Mouse (Mus musculus): ENCODE measurements at regions not wholly inside any gene's neighbourhood (a gene's known extent, or its start where the extent isn't known, plus 50 kb on each side); places are given as distances from the start of the nearest gene placed in this dataset.

DNA sequence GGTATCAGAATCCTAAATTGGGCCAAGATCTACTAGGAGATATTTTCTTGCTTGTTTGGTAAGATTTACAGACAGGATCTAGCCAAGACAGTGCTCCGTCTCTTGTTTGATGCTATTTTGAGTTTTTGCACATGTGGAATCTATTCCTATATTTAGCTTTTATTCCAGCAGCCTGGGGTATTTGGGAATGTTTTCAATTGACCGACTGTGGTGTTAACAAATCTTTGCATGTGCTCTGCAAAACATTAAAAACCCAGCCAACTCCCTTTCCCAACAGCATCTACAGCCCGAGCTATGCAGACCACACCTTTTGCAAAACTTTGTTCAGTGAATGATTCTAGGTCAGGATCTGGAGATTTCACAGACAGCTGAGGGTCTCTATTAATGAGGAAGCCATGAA, 317.7 kb upstream of the Gm10131 start:
- WGBS (ENCODE audit: insufficient replicate concordance) = 63% methylated on average over 3 of the region's 3 CpGs
- no peaks in the 10 kb centered on the region for H3K36me3 ChIP-seq (ENCODE audit: control insufficient read depth, insufficient read depth, low read length)
- no peak overlapping the region for H3K9ac ChIP-seq (ENCODE audit: low read depth, low read length)
- H3K9me3 ChIP-seq (replicated peaks; ENCODE audit: control insufficient read depth, low read length) = no peaks in the 10 kb centered on the region
- ATAC-seq (replicated peaks; ENCODE audit: insufficient number of reproducible peaks, low FRiP score, low TSS enrichment) = no peak
- no peaks in the 10 kb centered on the region for H3K27me3 ChIP-seq (ENCODE audit: control insufficient read depth, insufficient read depth, low read length)
- H3K4me1 ChIP-seq (ENCODE audit: control insufficient read depth, insufficient read depth, low read length) = no peaks in the 10 kb centered on the region
- no peak overlapping the region for H3K4me3 ChIP-seq (ENCODE audit: low read depth, low read length)
- H3K4me2 ChIP-seq = no peak overlapping the region
- no peak overlapping the region for H3K27ac ChIP-seq (ENCODE audit: low read depth, low read length)

DNA sequence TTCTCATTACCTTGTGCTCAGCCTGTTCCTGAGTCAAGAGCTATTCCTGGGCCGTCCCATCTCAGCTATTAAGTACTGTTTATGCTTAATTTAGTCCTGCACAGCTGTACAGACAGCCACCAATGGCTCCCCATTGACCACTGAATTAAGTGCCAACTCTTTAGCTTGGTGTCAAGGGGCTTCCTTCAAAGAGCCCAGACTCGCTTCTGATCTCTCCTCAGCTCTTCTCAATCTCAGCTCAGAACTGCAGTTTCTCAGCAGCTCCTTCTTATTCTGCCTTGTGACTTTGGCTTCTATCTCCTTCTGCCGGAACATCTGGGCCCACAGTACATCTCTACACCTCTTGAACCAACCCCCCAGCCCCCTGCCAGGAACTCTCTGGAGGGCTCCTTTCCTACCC, 290.0 kb upstream of the Gm10131 start:
- H3K27me3 ChIP-seq (ENCODE audit: control insufficient read depth, insufficient read depth, low read length) = no peaks in the 10 kb centered on the region
- no peaks in the 10 kb centered on the region for H3K36me3 ChIP-seq (ENCODE audit: control insufficient read depth, insufficient read depth, low read length)
- no peak overlapping the region for H3K27ac ChIP-seq (ENCODE audit: low read depth, low read length)
- no peak overlapping the region for H3K4me3 ChIP-seq (ENCODE audit: low read depth, low read length)
- no peaks in the 10 kb centered on the region for H3K9me3 ChIP-seq (replicated peaks; ENCODE audit: control insufficient read depth, low read length)
- no peak overlapping the region for H3K4me2 ChIP-seq
- no peak for ATAC-seq (replicated peaks; ENCODE audit: insufficient number of reproducible peaks, low FRiP score, low TSS enrichment)
- 75% methylated on average over 3 of the region's 3 CpGs for WGBS (ENCODE audit: insufficient replicate concordance)
- H3K4me1 ChIP-seq (ENCODE audit: control insufficient read depth, insufficient read depth, low read length) = 0 out of 2 replicates have a peak, but pooled peaks cover 4% of the 10 kb centered on the region
- no peak overlapping the region for H3K9ac ChIP-seq (ENCODE audit: low read depth, low read length)

DNA sequence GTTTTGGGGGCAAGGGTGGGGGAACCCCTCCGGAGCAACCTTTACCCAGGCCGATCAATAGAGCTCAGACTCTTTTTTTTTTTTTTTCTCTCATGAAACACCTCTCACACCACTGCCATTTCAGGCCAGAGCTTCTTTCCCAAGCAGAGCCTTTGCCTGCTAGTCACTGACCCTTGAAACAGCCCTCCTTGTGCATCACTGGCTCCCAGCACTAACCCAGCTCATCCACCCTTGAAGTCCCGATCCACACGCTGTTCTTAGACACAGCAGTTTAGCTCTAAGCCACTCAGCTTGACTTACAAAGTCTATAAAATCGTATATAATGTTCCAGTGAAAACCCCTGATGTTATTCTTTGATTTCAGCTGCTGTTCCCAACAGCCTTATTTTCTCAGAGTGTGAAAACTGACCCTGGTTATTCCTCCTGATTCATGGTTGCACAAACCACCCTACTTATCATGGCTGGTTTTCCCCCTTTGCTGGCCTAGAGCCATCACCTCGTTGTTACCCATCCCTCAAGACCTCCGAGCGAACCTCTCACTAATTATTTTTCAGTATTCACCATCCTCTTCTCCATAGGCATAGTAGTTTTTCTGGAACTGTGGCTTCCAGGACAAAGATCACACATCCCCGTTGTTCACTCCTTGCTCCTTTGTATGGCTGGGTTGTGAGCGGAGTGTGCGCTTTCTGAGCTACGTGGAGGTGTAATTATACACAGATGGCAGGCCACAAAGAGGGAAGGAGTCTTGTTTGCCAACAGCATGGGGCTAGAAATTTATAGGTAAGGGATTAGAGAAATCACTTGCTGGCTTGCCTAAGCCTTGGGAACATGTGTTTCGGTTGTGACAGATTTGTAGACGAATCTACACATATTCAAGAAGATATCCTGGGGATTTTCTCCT, 287.6 kb upstream of the Gm10131 start:
- Histone ChIP-seq H3K9ac (ENCODE audit: low read depth, low read length) (no peak overlapping the region), H3K4me3 (ENCODE audit: low read depth, low read length) (no peak overlapping the region), H3K9me3 (replicated peaks; ENCODE audit: control insufficient read depth, low read length) (no peaks in the 10 kb centered on the region), H3K4me1 (ENCODE audit: control insufficient read depth, insufficient read depth, low read length) (0 out of 2 replicates have a peak, but pooled peaks cover 4% of the 10 kb centered on the region), H3K27ac (ENCODE audit: low read depth, low read length) (no peak overlapping the region), H3K27me3 (ENCODE audit: control insufficient read depth, insufficient read depth, low read length) (no peaks in the 10 kb centered on the region), H3K4me2 (no peak overlapping the region), H3K36me3 (ENCODE audit: control insufficient read depth, insufficient read depth, low read length) (no peaks in the 10 kb centered on the region)
- no peak for ATAC-seq (replicated peaks; ENCODE audit: insufficient number of reproducible peaks, low FRiP score, low TSS enrichment)
- 78% methylated on average over 14 of the region's 14 CpGs for WGBS (ENCODE audit: insufficient replicate concordance)

DNA sequence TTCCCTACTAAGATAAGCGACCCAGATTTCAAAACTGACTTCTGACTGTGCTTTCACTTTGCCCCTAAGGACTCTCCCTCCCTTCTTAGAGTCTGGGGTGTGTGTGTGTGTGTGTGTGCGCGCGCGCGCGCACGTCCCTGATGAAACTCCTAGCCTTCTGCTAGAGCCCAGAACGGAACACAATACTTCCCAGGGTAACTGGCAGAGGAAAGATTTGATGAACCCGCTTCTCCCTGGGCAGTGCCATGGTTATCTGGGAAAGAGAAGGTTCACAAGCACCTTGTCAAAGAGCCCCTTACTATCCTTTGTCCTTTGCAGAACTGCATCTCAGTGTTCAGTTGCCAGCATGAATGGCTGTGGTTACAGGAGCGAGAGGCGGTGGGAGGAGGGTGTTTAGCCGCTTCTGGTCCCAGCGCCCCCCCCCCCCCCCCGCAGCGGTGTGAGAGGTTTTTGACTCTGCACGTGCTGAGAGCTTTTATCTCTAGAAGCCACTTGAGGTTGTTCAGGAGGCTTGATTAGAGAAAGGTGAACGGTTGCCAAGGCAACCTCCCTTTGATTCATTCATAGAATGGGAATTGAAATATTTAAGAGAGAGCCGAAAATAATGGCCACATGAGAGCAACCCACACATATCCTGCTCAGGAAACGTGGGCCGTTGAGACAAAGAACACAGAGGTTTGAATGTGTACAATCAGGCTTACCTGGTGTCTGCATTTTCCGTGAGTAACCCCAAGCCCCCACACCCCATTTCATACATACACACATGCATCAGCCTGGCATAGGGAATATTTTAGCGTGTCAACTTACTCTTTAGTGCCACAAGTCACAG, 286.3 kb upstream of the Gm10131 start:
- H3K36me3 ChIP-seq (ENCODE audit: control insufficient read depth, insufficient read depth, low read length) = no peaks in the 10 kb centered on the region
- no peak overlapping the region for H3K9ac ChIP-seq (ENCODE audit: low read depth, low read length)
- H3K4me3 ChIP-seq (ENCODE audit: low read depth, low read length) = peak overlapping the region; percentile 21; the same call in 1 of the 2 replicates
- H3K27me3 ChIP-seq (ENCODE audit: control insufficient read depth, insufficient read depth, low read length) = no peaks in the 10 kb centered on the region
- 0 out of 2 replicates have a peak, but pooled peaks cover 4% of the 10 kb centered on the region for H3K4me1 ChIP-seq (ENCODE audit: control insufficient read depth, insufficient read depth, low read length)
- 39% methylated on average over 21 of the region's 23 CpGs for WGBS (ENCODE audit: insufficient replicate concordance)
- H3K4me2 ChIP-seq = peak overlapping the region; percentile 48
- no peak overlapping the region for H3K27ac ChIP-seq (ENCODE audit: low read depth, low read length)
- ATAC-seq (replicated peaks; ENCODE audit: insufficient number of reproducible peaks, low FRiP score, low TSS enrichment) = no peak
- no peaks in the 10 kb centered on the region for H3K9me3 ChIP-seq (replicated peaks; ENCODE audit: control insufficient read depth, low read length)

DNA sequence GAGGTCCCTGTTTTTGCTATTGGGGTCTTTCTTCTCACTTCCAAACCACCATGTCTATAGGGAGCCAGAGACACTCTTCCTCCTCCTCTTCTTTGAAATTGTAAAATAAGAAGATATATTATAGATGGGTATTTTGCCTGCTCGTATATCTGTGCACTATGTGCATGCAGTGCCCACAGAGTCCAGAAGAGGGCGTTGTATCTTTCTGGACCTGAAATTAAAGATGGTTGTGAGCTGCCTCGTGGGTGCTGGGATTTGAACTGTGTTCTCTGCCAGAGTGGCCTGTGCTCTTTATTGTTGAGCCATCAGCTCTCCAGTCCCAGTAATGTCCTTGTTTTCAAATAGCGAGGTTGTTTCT, 285.7 kb upstream of the Gm10131 start:
- H3K4me3 ChIP-seq (ENCODE audit: low read depth, low read length) = peak overlapping the region; percentile 21; the same call in 1 of the 2 replicates
- peak overlapping the region; percentile 48 for H3K4me2 ChIP-seq
- no peak overlapping the region for H3K9ac ChIP-seq (ENCODE audit: low read depth, low read length)
- 0 out of 2 replicates have a peak, but pooled peaks cover 4% of the 10 kb centered on the region for H3K4me1 ChIP-seq (ENCODE audit: control insufficient read depth, insufficient read depth, low read length)
- H3K27me3 ChIP-seq (ENCODE audit: control insufficient read depth, insufficient read depth, low read length) = no peaks in the 10 kb centered on the region
- no peaks in the 10 kb centered on the region for H3K9me3 ChIP-seq (replicated peaks; ENCODE audit: control insufficient read depth, low read length)
- WGBS (ENCODE audit: insufficient replicate concordance) = 43% methylated on average over 4 of the region's 4 CpGs
- no peaks in the 10 kb centered on the region for H3K36me3 ChIP-seq (ENCODE audit: control insufficient read depth, insufficient read depth, low read length)
- H3K27ac ChIP-seq (ENCODE audit: low read depth, low read length) = no peak overlapping the region
- ATAC-seq (replicated peaks; ENCODE audit: insufficient number of reproducible peaks, low FRiP score, low TSS enrichment) = no peak

DNA sequence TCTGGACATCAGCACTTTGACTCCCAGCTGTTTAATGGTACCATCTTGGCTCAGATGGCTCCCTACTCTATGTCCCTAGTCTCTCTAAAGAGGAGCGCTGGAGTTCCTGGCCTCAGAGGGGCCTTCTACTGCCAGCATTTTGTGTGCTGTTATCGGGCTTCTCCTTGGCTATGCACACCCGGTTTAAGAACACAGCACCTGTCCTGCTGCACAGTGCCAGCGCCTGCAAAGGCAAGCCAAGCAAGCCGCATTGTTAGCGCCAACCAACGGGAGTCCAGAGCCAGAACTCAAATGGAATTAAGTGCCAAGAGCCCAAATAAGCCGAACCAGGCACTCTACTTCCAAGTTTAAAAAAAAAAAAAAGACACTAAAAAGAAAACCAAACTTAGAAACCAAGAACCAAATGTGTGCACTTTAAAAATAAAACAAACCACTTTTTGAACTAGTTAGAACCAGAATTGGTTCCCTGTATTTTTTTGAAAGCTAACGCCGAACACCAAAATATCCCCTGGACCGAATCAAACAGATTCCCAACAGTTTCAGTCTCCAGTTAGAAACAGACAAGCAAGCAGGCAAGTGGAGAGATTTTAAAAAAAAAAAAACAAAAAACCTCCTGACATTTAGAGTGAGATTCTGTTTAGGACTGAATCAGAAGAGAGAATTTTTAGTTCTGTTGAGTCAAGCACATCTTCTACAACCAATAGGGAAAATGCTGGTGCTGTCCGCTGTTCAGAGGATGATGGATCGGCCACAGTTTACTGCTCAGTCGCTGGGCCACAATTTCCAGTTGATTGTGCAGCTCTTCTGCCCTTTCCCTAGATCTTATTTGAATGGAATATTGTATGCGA, 281.7 kb upstream of the Gm10131 start:
- no peaks in the 10 kb centered on the region for H3K27me3 ChIP-seq (ENCODE audit: control insufficient read depth, insufficient read depth, low read length)
- no peak overlapping the region for H3K27ac ChIP-seq (ENCODE audit: low read depth, low read length)
- H3K4me1 ChIP-seq (ENCODE audit: control insufficient read depth, insufficient read depth, low read length) = 0 out of 2 replicates have a peak, but pooled peaks cover 4% of the 10 kb centered on the region
- H3K4me2 ChIP-seq = no peak overlapping the region
- H3K9me3 ChIP-seq (replicated peaks; ENCODE audit: control insufficient read depth, low read length) = no peaks in the 10 kb centered on the region
- no peak overlapping the region for H3K9ac ChIP-seq (ENCODE audit: low read depth, low read length)
- ATAC-seq (replicated peaks; ENCODE audit: insufficient number of reproducible peaks, low FRiP score, low TSS enrichment) = no peak
- no peaks in the 10 kb centered on the region for H3K36me3 ChIP-seq (ENCODE audit: control insufficient read depth, insufficient read depth, low read length)
- H3K4me3 ChIP-seq (ENCODE audit: low read depth, low read length) = no peak overlapping the region
- WGBS (ENCODE audit: insufficient replicate concordance) = 86% methylated on average over 15 of the region's 15 CpGs

DNA sequence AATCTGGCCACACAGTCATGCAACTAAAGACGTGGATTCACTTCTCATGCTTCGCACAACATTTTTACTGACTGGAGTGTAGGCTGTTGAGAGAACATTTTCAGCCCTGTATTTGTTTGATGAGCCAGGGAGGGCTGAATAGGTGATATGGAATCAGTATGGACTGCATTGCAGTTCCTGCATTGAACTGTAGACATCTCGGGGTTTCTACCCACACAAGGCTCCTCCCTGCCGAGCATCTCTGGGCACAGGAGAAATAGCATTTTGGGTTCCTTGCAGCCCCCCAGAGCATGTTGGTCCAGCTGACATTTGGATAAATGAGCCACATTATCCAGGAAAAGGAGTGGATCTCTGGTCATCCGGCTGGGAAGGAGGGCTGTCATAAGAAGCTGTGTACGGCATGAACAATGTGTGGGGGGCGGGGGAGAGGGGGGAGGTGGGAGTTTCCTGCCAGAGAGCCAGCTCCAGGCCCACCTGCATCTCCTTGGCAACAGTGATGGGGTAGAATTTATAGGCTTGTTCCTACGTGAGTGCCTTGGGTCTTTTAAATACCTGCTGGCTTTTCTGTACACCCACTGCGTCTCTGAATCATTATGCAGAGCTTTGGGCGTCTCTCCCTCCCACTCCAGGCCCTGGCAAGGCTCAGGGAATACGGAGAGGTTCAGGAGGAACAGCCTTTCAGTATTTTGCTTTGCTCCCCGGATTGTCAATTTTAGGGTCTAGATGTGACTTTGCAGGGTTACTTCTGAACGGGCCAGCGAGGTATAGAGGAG, 280.9 kb upstream of the Gm10131 start:
- no peaks in the 10 kb centered on the region for H3K27me3 ChIP-seq (ENCODE audit: control insufficient read depth, insufficient read depth, low read length)
- no peak overlapping the region for H3K4me2 ChIP-seq
- H3K27ac ChIP-seq (ENCODE audit: low read depth, low read length) = no peak overlapping the region
- no peak overlapping the region for H3K9ac ChIP-seq (ENCODE audit: low read depth, low read length)
- 70% methylated on average over 14 of the region's 14 CpGs for WGBS (ENCODE audit: insufficient replicate concordance)
- H3K4me3 ChIP-seq (ENCODE audit: low read depth, low read length) = no peak overlapping the region
- H3K9me3 ChIP-seq (replicated peaks; ENCODE audit: control insufficient read depth, low read length) = no peaks in the 10 kb centered on the region
- H3K36me3 ChIP-seq (ENCODE audit: control insufficient read depth, insufficient read depth, low read length) = no peaks in the 10 kb centered on the region
- no peak for ATAC-seq (replicated peaks; ENCODE audit: insufficient number of reproducible peaks, low FRiP score, low TSS enrichment)
- 0 out of 2 replicates have a peak, but pooled peaks cover 3% of the 10 kb centered on the region for H3K4me1 ChIP-seq (ENCODE audit: control insufficient read depth, insufficient read depth, low read length)

Data from heart, embryonic 11.5 days (tissue).